Mouse (Mus musculus) limb, embryonic 14.5 days (tissue): ENCODE data around the gene Trpv4. TPM values are rescaled to one million over a fixed set of nuclear protein-coding genes. Genes with fewer than 3 reads are reported as not detected.

ENCODE experiments used
- ATAC-seq: fragments of 200-750 bp; cut with Nextera tagmentation; 2 replicates; pipeline ENCODE4 v1.8.0; 2017; ENCODE audit warnings: low read depth, moderate number of reproducible peaks, moderate TSS enrichment; ENCODE audit not compliant: low FRiP score
- DNase-seq: peaks from one replicate; pipeline ENCODE4 v3.0.0-alpha.2; 2015; ENCODE audit warnings: low spot score
- H3K27ac ChIP-seq: fragments of 300-500 bp; sonication (generic); replicated peaks from 2 replicates; pipeline ENCODE4 v1.5.1; 2014; ENCODE audit warnings: low read depth, mild to moderate bottlenecking, low read length, moderate library complexity, mixed read lengths
- H3K27me3 ChIP-seq: fragments of 300-500 bp; sonication (generic); 2 replicates; pipeline ENCODE4 v1.6.1; 2014; ENCODE audit warnings: low read length, mixed read lengths; ENCODE audit not compliant: control insufficient read depth, insufficient read depth
- H3K36me3 ChIP-seq: fragments of 300-500 bp; sonication (generic); 2 replicates; pipeline ENCODE4 v1.6.1; 2014; ENCODE audit warnings: mild to moderate bottlenecking, low read length, moderate library complexity, mixed read lengths; ENCODE audit not compliant: control insufficient read depth, insufficient read depth
- H3K4me1 ChIP-seq: fragments of 300-500 bp; sonication (generic); 2 replicates; pipeline ENCODE4 v1.6.1; 2014; ENCODE audit warnings: antibody characterized with exemption, low read length, mixed read lengths; ENCODE audit not compliant: control insufficient read depth, insufficient read depth
- H3K4me2 ChIP-seq: fragments of 300-500 bp; sonication (generic); replicated peaks from 2 replicates; pipeline ENCODE4 v1.6.1; 2014; ENCODE audit warnings: low read depth, mild to moderate bottlenecking, low read length, moderate library complexity; ENCODE audit not compliant: severe bottlenecking
- H3K4me3 ChIP-seq: fragments of 300-500 bp; sonication (generic); replicated peaks from 2 replicates; pipeline ENCODE4 v1.5.1; 2014; ENCODE audit warnings: low read length
- H3K9ac ChIP-seq: fragments of 300-500 bp; sonication (generic); 2 replicates; pipeline ENCODE4 v1.6.1; 2014; ENCODE audit warnings: mild to moderate bottlenecking, low read depth, low read length, moderate library complexity; ENCODE audit not compliant: severe bottlenecking
- H3K9me3 ChIP-seq: fragments of 300-500 bp; sonication (generic); 2 replicates; pipeline ENCODE4 v1.6.1; 2016; ENCODE audit warnings: low read length; ENCODE audit not compliant: control insufficient read depth
- POLR2A ChIP-seq: fragments of 200-500 bp; IDR thresholded peaks from 2 replicates; pipeline ENCODE4 v1.8.0; 2012; ENCODE audit warnings: inconsistent platforms, mild to moderate bottlenecking, moderate library complexity, borderline replicate concordance; ENCODE audit not compliant: insufficient read depth, insufficient read length; ENCODE audit errors: extremely low read depth
- WGBS: fragments of 180-500 bp; shearing (Covaris S2); extraction: QIAGEN DNeasy Blood & Tissue Kit; methylation state at CpG from one replicate; pipeline ENCODE4 v1.1.7; 2014; 5-methylcytosine and 5-hydroxymethylcytosine counted together
- polyA plus RNA-seq, 2 experiments: library from polyadenylated mRNA; depleted of rRNA in 1 of 2; stranded (reverse) in 1 of 2; unstranded in 1 of 2; fragments of >200 nt; fragmentation: Nextera tagmentation in 1 of 2; extraction: Ambion mirVana in 1 of 2; gene quantifications; 2 replicates each; pipeline versions ENCODE4 v1.2.1 to v1.2.3; 2012 to 2014

Trpv4 gene
- polyA plus RNA-seq, 2 experiments = 12.9 to 44.9 TPM

- Histone ChIP-seq H3K27ac (no peak overlapping the region), H3K9me3 (no peaks in the 10 kb centered on the region), H3K4me2 (no peak overlapping the region), H3K9ac (no peak overlapping the region), H3K4me1 (no peaks in the 10 kb centered on the region), H3K36me3 (no peaks in the 10 kb centered on the region), H3K4me3 (no peak overlapping the region), H3K27me3 (no peaks in the 10 kb centered on the region)
- no peak for TF ChIP-seq POLR2A
- ATAC-seq = no peak
- no peak for DNase-seq
- WGBS = 69% methylated on average over 8 of the region's 8 CpGs
These were observed 78.4 kb downstream of the Trpv4 start for GRCm38 (mm10) chr5:114579714-114580357.

GRCm38 (mm10) chr5:114578361-114578760 lies 79.9 kb downstream of the Trpv4 start:
- Histone ChIP-seq H3K4me1 (no peaks in the 10 kb centered on the region), H3K27me3 (no peaks in the 10 kb centered on the region), H3K9me3 (no peaks in the 10 kb centered on the region), H3K9ac (no peak overlapping the region), H3K36me3 (no peaks in the 10 kb centered on the region), H3K4me3 (no peak overlapping the region), H3K27ac (no peak overlapping the region), H3K4me2 (no peak overlapping the region)
- WGBS = 65% methylated on average over 20 of the region's 20 CpGs
- no peak for ATAC-seq
- TF ChIP-seq POLR2A = no peak
- DNase-seq = no peak

- no peak overlapping the region for H3K27ac ChIP-seq
- no peaks in the 10 kb centered on the region for H3K36me3 ChIP-seq
- ATAC-seq (no peak), DNase-seq (no peak)
- H3K9me3 ChIP-seq = no peaks in the 10 kb centered on the region
- H3K4me3 ChIP-seq = no peak overlapping the region
- no peak for TF ChIP-seq POLR2A
- peaks cover 3% of the 10 kb centered on the region for H3K4me1 ChIP-seq
- H3K27me3 ChIP-seq = peaks cover 16% of the 10 kb centered on the region
- no peak overlapping the region for H3K9ac ChIP-seq
- 84% methylated on average over 16 of the region's 16 CpGs for WGBS
- no peak overlapping the region for H3K4me2 ChIP-seq
These were observed 82.1 kb downstream of the Trpv4 start for GRCm38 (mm10) chr5:114575986-114576605.

GRCm38 (mm10) chr5:114575530-114575929 lies 82.7 kb downstream of the Trpv4 start:
- WGBS = 48% methylated on average over 7 of the region's 7 CpGs
- no peak overlapping the region for H3K4me2 ChIP-seq
- no peak for TF ChIP-seq POLR2A
- no peak overlapping the region for H3K27ac ChIP-seq
- no peak overlapping the region for H3K4me3 ChIP-seq
- peaks cover 5% of the 10 kb centered on the region for H3K4me1 ChIP-seq
- no peaks in the 10 kb centered on the region for H3K9me3 ChIP-seq
- no peak overlapping the region for H3K9ac ChIP-seq
- no peak for DNase-seq
- ATAC-seq = no peak
- no peaks in the 10 kb centered on the region for H3K36me3 ChIP-seq
- peaks cover 22% of the 10 kb centered on the region for H3K27me3 ChIP-seq

GRCm38 (mm10) chr5:114575010-114575409 lies 83.2 kb downstream of the Trpv4 start:
- 34% methylated on average over 11 of the region's 11 CpGs for WGBS
- DNase-seq = no peak
- H3K9me3 ChIP-seq = no peaks in the 10 kb centered on the region

More at GRCm38 (mm10) chr5:114575010-114575409, 83.2 kb downstream of the Trpv4 start:
- Histone ChIP-seq H3K27ac (no peak overlapping the region), H3K4me2 (no peak overlapping the region), H3K9ac (no peak overlapping the region), H3K36me3 (no peaks in the 10 kb centered on the region), H3K4me3 (no peak overlapping the region), H3K27me3 (peaks cover 23% of the 10 kb centered on the region), H3K4me1 (peaks cover 5% of the 10 kb centered on the region)
- ATAC-seq = no peak
- TF ChIP-seq POLR2A = no peak
